Mouse (Mus musculus): ENCODE results near the gene Wrap53.
A peak's percentile ranks its signal among the peaks of the same experiment; 100 is the strongest.

The Wrap53 gene

DNA sequence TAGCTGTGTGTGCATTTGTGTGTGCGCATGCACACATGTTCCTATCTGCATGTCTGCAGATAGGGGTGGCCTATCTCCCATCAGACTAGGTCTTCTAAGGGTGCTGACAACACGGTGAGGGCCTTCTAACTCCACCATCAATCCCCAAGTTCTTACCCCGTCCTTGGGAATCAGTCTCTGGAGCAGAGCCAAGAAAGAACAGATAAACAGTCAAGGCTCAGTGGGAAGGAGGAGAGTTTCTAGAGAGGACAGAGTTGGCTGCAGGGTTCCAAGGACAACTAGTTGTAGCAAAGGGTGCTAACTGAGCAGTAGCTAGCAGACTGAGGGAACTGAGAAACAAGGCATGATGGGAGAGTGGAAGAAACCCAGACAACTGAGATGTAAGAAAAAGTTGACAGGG lies 21.7 kb upstream of the Wrap53 start:
- no peak for DNase-seq (ENCODE audit: low read depth)

- DNase-seq (ENCODE audit: low read depth), result no peak
Observed at GRCm38 (mm10) chr11:69600098-69600497, 20.0 kb upstream of the Wrap53 start.

- DNase-seq (ENCODE audit: low read depth), result no peak
Observed at GRCm38 (mm10) chr11:69599436-69599835, 19.4 kb upstream of the Wrap53 start.

- DNase-seq (ENCODE audit: low read depth), result no peak
Observed at GRCm38 (mm10) chr11:69594853-69595252, 14.8 kb upstream of the Wrap53 start.

DNA sequence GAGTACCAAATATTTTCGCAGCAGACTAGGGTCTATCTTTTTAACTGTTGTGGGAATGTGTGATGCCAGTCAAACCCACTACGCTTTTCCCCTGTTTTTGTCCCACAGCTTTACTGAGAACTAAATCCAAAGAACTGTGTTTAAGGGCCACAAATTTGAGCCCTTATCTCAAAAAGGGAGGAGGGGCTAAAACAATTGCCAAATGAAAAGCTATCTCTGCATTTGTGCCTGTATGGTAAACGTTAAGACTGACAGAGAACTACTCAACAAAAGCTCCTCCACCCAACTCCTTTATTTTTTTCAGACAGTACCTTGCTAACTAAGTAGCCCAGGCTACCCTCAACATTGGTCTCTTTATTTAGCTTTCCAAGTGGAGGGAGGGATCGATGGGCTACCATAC lies 12.7 kb upstream of the Wrap53 start:
- no peak for DNase-seq (ENCODE audit: low read depth)

DNA sequence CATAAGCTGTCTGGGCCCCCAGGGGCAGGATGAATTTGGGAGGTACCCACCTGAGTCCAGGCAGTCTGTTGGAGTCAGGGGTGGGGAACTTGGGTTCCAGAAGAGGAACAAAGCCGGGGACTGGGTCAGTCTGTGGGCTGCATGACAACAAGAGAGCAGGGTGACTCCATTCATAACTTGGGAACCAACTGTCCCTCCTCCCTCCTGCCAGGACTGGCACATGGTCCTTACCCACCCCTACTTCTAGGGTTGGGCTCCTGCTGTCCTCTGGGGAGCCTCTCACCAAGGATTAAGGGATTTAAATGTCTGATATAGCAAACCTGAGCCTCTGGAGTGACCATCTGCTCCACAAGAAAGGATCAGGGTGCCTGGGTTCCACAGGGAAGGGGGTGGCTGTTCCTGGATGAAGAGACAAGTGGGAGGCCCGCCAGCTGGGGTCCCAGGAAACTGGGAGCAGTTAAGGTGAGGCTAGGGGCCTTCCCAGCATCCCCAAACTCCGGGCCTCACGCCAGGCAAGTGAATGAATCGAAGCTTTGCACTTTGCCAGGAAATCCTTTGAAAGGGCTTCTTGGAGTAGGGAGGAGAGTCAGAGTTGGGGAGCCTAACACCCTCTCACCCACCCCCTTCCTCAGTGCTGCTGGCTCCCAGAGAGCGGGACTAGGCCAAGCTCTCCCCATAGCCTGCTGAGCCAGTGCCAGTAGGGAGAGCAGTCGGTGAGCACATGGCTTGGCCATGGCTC lies 12.0 kb upstream of the Wrap53 start:
- no peak for DNase-seq (ENCODE audit: low read depth)

GRCm38 (mm10) chr11:69591424-69591823 lies 11.4 kb upstream of the Wrap53 start:
- DNase-seq (ENCODE audit: low read depth), result no peak

GRCm38 (mm10) chr11:69590622-69591021 lies 10.6 kb upstream of the Wrap53 start:
- no peak for DNase-seq (ENCODE audit: low read depth)

DNA sequence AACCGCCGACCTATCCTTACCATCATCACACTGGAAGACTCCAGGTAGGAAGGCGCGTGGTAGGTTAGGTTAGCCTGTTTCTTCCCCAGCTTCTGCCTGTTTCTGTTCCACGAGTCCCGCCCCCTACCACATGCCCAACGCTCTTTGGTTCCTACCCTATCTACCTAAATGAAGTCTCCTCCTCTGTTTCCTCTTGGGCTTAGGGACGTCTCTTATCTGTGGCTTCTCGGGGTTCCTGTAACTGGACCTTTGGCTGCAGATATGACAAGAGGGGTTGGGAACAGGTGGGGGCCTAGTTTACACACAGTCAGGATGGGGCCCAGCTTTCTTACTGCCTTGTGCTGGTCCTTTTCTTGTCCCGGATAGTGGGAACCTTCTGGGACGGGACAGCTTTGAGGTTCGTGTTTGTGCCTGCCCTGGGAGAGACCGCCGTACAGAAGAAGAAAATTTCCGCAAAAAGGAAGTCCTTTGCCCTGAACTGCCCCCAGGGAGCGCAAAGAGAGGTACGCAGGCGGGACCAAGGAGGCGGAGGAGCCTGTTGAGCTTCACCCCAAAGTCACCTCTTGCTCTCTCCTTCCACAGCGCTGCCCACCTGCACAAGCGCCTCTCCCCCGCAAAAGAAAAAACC lies 9.3 kb upstream of the Wrap53 start:
- no peak for DNase-seq (ENCODE audit: low read depth)

DNA sequence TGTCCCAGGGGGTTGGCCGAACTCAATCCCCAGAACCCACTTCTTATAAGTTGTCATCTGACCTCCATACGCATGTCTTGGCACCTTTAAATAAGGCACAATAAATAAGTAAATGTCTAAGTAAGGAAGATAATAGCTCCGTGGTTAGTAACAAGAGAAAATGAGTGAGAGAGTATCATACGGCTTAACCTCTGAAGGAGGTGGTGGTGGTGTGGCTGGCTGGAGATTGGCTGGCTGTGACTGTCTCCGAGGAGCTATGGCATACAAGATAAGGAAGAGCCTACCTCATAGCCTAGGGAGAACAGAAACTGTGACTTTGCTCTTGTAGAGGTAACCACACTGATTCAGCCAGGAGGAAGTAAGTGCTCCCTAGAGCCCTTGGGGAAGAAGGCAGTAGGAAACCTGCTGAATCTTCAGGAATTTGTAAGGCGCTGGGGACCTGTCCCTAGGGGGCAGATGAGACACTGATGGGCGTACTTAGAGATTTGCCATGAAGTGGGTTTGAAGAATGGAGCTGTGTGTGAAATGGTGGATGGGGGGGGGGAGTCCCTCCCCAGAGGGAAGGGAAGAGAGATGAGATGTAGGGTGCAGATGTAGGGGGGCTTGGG lies 5.8 kb upstream of the Wrap53 start:
- no peak for DNase-seq (ENCODE audit: low read depth)

GRCm38 (mm10) chr11:69584937-69585336 lies 4.9 kb upstream of the Wrap53 start:
- no peak for DNase-seq (ENCODE audit: low read depth)

- no peak for DNase-seq (ENCODE audit: low read depth)
Observed at GRCm38 (mm10) chr11:69584008-69584407, 4.0 kb upstream of the Wrap53 start.

DNA sequence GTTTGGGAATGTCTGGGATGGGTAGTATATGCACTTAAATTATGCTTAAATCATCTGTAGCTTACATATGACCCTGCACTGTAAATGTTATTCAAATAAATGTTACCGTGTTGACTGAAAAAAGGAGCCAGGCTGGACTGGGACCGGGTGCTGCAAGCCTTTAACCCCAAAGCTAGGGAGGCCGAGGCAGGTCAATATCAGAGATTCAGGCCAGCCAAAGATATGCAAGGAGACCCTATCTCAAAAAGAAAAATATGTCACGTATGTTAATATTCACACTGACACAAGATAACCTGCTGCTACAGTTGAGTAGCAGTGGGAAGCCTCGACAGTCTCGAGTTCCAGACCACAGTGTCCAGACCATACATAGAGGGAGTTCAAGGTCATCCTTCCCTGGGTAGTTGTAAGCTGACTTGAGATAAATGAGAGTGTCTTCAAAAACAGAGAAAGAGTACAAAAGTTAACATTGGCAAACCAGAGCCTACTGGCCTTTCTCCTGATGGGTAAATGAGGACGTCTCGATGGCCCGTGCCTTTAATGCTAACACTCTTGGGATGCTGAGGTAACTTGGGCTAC lies 2.3 kb upstream of the Wrap53 start:
- no peak for DNase-seq (ENCODE audit: low read depth)

DNA sequence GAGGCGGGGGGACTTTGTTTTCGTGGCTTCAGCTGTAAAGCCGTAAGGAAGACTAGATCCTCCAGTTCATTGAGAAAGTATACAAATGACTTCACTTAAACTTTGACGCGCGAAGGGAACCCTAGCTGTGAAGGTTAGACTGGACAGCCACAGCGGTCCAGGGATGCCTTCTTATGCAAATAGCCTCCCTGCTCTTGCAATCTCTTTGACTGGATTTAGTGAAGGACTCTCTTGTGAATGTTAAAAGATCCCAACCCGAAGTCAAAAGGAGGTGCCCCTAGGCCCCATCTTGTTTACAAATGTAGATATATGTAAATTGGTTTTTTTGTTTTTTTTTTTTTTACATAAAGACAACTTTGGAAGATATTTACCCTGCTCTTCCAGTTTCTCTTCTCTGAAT lies 1.8 kb upstream of the Wrap53 start:
- no peak for DNase-seq (ENCODE audit: low read depth)

GRCm38 (mm10) chr11:69581147-69581688 lies 1.2 kb upstream of the Wrap53 start:
- peak; percentile 88 for DNase-seq (ENCODE audit: low read depth)

GRCm38 (mm10) chr11:69580572-69581146 lies 604 bp upstream of the Wrap53 start:
- no peak for DNase-seq (ENCODE audit: low read depth)

- peak; percentile 98 for DNase-seq (ENCODE audit: low read depth)
Observed at GRCm38 (mm10) chr11:69579128-69580017, 682 bp downstream of the Wrap53 start.

- no peak for DNase-seq (ENCODE audit: low read depth)
Observed at GRCm38 (mm10) chr11:69578301-69578700, 1.8 kb downstream of the Wrap53 start.

DNA sequence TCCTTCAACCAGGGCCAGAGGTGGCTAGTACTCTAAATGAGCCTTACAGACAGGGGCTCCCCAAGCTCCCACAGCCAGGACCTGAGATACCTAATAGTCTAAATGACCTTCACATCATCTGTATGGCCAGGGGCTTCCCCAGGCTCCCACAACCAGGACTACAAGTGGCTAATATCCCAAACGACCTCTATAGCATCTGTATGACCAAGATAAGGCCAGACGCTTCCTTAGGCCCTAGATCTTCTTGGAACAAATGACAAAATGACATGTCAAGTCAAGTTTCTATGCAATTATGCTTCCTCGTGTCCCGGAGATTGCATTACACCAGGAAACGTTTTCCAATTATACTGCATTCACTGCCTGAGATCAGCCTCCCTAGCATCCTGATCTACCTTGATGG lies 3.7 kb downstream of the Wrap53 start:
- DNase-seq (ENCODE audit: low read depth), result no peak

- peak; percentile 67 for DNase-seq (ENCODE audit: low read depth)
Observed at GRCm38 (mm10) chr11:69575220-69575619, 4.8 kb downstream of the Wrap53 start.

GRCm38 (mm10) chr11:69565131-69565530 lies 14.9 kb downstream of the Wrap53 start:
- no peak for DNase-seq (ENCODE audit: low read depth)
